Mouse (Mus musculus): ENCODE results near the gene Zfp488.

- TF ChIP-seq CTCF (IDR thresholded peaks at IDR 0.05; ENCODE audit: low read depth) (no peak), EP300 (IDR thresholded peaks at IDR 0.05; ENCODE audit: low read depth) (no peak)
These were observed 19.7 kb downstream of the Zfp488 start for GRCm38 (mm10) chr14:33958841-33959240.
